Mouse (Mus musculus) intestine, embryonic 14.5 days (tissue): ENCODE results near the gene Slc5a3. TPM values are rescaled to one million over a fixed set of nuclear protein-coding genes. Genes with fewer than 3 reads are reported as not detected.

Source experiments
- ATAC-seq: fragments of 200-750 bp; cut with Nextera tagmentation; replicated peaks from 2 replicates; pipeline ENCODE4 v1.8.0; 2017; ENCODE audit warnings: low read depth, moderate number of reproducible peaks, moderate TSS enrichment, moderate library complexity; ENCODE audit not compliant: low FRiP score, low TSS enrichment
- DNase-seq: peaks from one replicate; pipeline ENCODE4 v3.0.0-alpha.2; 2018; ENCODE audit warnings: low spot score
- H3K27ac ChIP-seq: fragments of 300-500 bp; sonication (generic); 2 replicates; pipeline ENCODE4 v1.5.1; 2014; ENCODE audit warnings: low read depth, mild to moderate bottlenecking, control low read depth
- H3K27me3 ChIP-seq: fragments of 300-500 bp; sonication (generic); replicated peaks from 2 replicates; pipeline ENCODE4 v1.6.1; 2014; ENCODE audit warnings: low read length, control low read depth; ENCODE audit not compliant: control insufficient read depth, insufficient read depth
- H3K36me3 ChIP-seq: fragments of 300-500 bp; sonication (generic); 2 replicates; pipeline ENCODE4 v1.6.1; 2014; ENCODE audit warnings: low read length, control low read depth; ENCODE audit not compliant: control insufficient read depth, insufficient read depth
- H3K4me1 ChIP-seq: fragments of 300-500 bp; sonication (generic); replicated peaks from 2 replicates; pipeline ENCODE4 v1.6.1; 2014; ENCODE audit warnings: low read length, control low read depth, mixed read lengths; ENCODE audit not compliant: control insufficient read depth, insufficient read depth
- H3K4me2 ChIP-seq: fragments of 300-500 bp; sonication (generic); 2 replicates; pipeline ENCODE4 v1.6.1; 2014; ENCODE audit warnings: low read length
- H3K4me3 ChIP-seq: fragments of 300-500 bp; sonication (generic); 2 replicates; pipeline ENCODE4 v1.5.1; 2014; ENCODE audit warnings: low read depth, low read length, control low read depth, mixed read lengths
- H3K9ac ChIP-seq: fragments of 300-500 bp; sonication (generic); 2 replicates; pipeline ENCODE4 v1.6.1; 2014; ENCODE audit warnings: mild to moderate bottlenecking, low read length
- H3K9me3 ChIP-seq: fragments of 300-500 bp; sonication (generic); 2 replicates; pipeline ENCODE4 v1.6.1; 2016; ENCODE audit warnings: low read length, control low read depth; ENCODE audit not compliant: control insufficient read depth
- WGBS: fragments of 180-500 bp; shearing (Covaris S2); extraction: QIAGEN DNeasy Blood & Tissue Kit; methylation state at CpG from one replicate; pipeline ENCODE4 v1.1.7; 2014; 5-methylcytosine and 5-hydroxymethylcytosine counted together
- polyA plus RNA-seq: library from polyadenylated mRNA; unstranded; fragments of >200 nt; fragmentation: Nextera tagmentation; extraction: Ambion mirVana; gene quantifications from 2 replicates; pipeline ENCODE4 v1.2.1, GENCODE M21; 2014

The Slc5a3 gene
- polyA plus RNA-seq, 1 experiment from 2014 or later: 8.4 TPM

- H3K27ac ChIP-seq: no peak overlapping the region
- H3K9me3 ChIP-seq: no peaks in the 10 kb centered on the region
- H3K27me3 ChIP-seq: no peaks in the 10 kb centered on the region
- H3K36me3 ChIP-seq: no peaks in the 10 kb centered on the region
- H3K9ac ChIP-seq: no peak overlapping the region
- WGBS: 55% methylated on average over 13 of the region's 13 CpGs
- DNase-seq (no peak), ATAC-seq (no peak)
- H3K4me2 ChIP-seq: no peak overlapping the region
- H3K4me1 ChIP-seq: peaks cover 7% of the 10 kb centered on the region
- H3K4me3 ChIP-seq: no peak overlapping the region
These were observed 60.9 kb downstream of the Slc5a3 start for GRCm38 (mm10) chr16:92119013-92119515.

- no peak overlapping the region for H3K4me3 ChIP-seq
- H3K27me3 ChIP-seq: no peaks in the 10 kb centered on the region
- no peak overlapping the region for H3K27ac ChIP-seq
- DNase-seq: no peak
- no peak for ATAC-seq
- H3K4me1 ChIP-seq: no peaks in the 10 kb centered on the region; the same call in 1 of the 2 replicates
- H3K9me3 ChIP-seq: 0 out of 2 replicates have a peak, but pooled peaks cover 6% of the 10 kb centered on the region
- no peak overlapping the region for H3K4me2 ChIP-seq
- no peak overlapping the region for H3K9ac ChIP-seq
- H3K36me3 ChIP-seq: no peaks in the 10 kb centered on the region
- WGBS: 78% methylated on average over 17 of the region's 17 CpGs
These were observed 62.9 kb downstream of the Slc5a3 start for GRCm38 (mm10) chr16:92120899-92121531.

- Histone ChIP-seq H3K9me3 (0 out of 2 replicates have a peak, but pooled peaks cover 6% of the 10 kb centered on the region), H3K27ac (no peak overlapping the region), H3K4me2 (no peak overlapping the region), H3K4me3 (no peak overlapping the region), H3K9ac (no peak overlapping the region), H3K4me1 (no peaks in the 10 kb centered on the region), H3K36me3 (no peaks in the 10 kb centered on the region), H3K27me3 (no peaks in the 10 kb centered on the region)
- no peak for ATAC-seq
- 46% methylated on average over 4 of the region's 4 CpGs for WGBS
- DNase-seq: no peak
These were observed 69.1 kb downstream of the Slc5a3 start for GRCm38 (mm10) chr16:92127226-92127625.

GRCm38 (mm10) chr16:92127666-92128065 lies 69.5 kb downstream of the Slc5a3 start:
- DNase-seq (no peak), ATAC-seq (no peak)
- Histone ChIP-seq H3K9me3 (0 out of 2 replicates have a peak, but pooled peaks cover 6% of the 10 kb centered on the region), H3K9ac (no peak overlapping the region), H3K27ac (no peak overlapping the region), H3K4me3 (no peak overlapping the region), H3K4me1 (no peaks in the 10 kb centered on the region), H3K4me2 (no peak overlapping the region), H3K27me3 (no peaks in the 10 kb centered on the region), H3K36me3 (no peaks in the 10 kb centered on the region)
- WGBS: 81% methylated on average over 5 of the region's 5 CpGs

- Histone ChIP-seq H3K9ac (no peak overlapping the region), H3K9me3 (0 out of 2 replicates have a peak, but pooled peaks cover under 1% of the 10 kb centered on the region), H3K4me1 (no peaks in the 10 kb centered on the region), H3K4me3 (no peak overlapping the region), H3K4me2 (no peak overlapping the region), H3K27me3 (no peaks in the 10 kb centered on the region), H3K36me3 (no peaks in the 10 kb centered on the region), H3K27ac (no peak overlapping the region)
- 91% methylated on average over 8 of the region's 8 CpGs for WGBS
- no peak for ATAC-seq
- no peak for DNase-seq
These were observed 71.7 kb downstream of the Slc5a3 start for GRCm38 (mm10) chr16:92129843-92130242.

- DNase-seq: no peak
- H3K4me2 ChIP-seq: no peak overlapping the region
- WGBS: 85% methylated on average over 4 of the region's 4 CpGs
- no peaks in the 10 kb centered on the region for H3K36me3 ChIP-seq
- H3K4me3 ChIP-seq: no peak overlapping the region
- H3K4me1 ChIP-seq: no peaks in the 10 kb centered on the region
- H3K9me3 ChIP-seq: no peaks in the 10 kb centered on the region; the same call in 1 of the 2 replicates
- H3K27ac ChIP-seq: no peak overlapping the region
- no peak for ATAC-seq
- H3K9ac ChIP-seq: no peak overlapping the region
- H3K27me3 ChIP-seq: no peaks in the 10 kb centered on the region
These were observed 74.4 kb downstream of the Slc5a3 start for GRCm38 (mm10) chr16:92132511-92132910.

- DNase-seq (no peak), ATAC-seq (no peak)
- no peaks in the 10 kb centered on the region for H3K4me1 ChIP-seq
- no peaks in the 10 kb centered on the region for H3K27me3 ChIP-seq
- WGBS: 85% methylated on average over 11 of the region's 11 CpGs
- no peaks in the 10 kb centered on the region for H3K36me3 ChIP-seq
- no peak overlapping the region for H3K27ac ChIP-seq
- H3K9ac ChIP-seq: no peak overlapping the region
- H3K4me3 ChIP-seq: no peak overlapping the region
- no peaks in the 10 kb centered on the region; the same call in 1 of the 2 replicates for H3K9me3 ChIP-seq
- H3K4me2 ChIP-seq: no peak overlapping the region
These were observed 76.1 kb downstream of the Slc5a3 start for GRCm38 (mm10) chr16:92134148-92134764.

GRCm38 (mm10) chr16:92136275-92136674 lies 78.2 kb downstream of the Slc5a3 start:
- H3K9ac ChIP-seq: no peak overlapping the region
- H3K27me3 ChIP-seq: no peaks in the 10 kb centered on the region
- DNase-seq (no peak), ATAC-seq (no peak)
- 93% methylated on average over 15 of the region's 15 CpGs for WGBS
- H3K4me2 ChIP-seq: no peak overlapping the region
- no peaks in the 10 kb centered on the region for H3K36me3 ChIP-seq
- no peak overlapping the region for H3K4me3 ChIP-seq
- no peaks in the 10 kb centered on the region; the same call in 1 of the 2 replicates for H3K9me3 ChIP-seq
- no peaks in the 10 kb centered on the region for H3K4me1 ChIP-seq
- no peak overlapping the region for H3K27ac ChIP-seq
